Mouse (Mus musculus) kidney, postnatal 0 days (tissue): Measurements from ENCODE around the gene Nol4l. TPM values are rescaled to one million over a fixed set of nuclear protein-coding genes. Genes with fewer than 3 reads are reported as not detected.

Experiments used
- ATAC-seq: fragments of 200-750 bp; cut with Nextera tagmentation; replicated peaks from 2 replicates; pipeline ENCODE4 v1.8.0; 2017; ENCODE audit warnings: low read depth, moderate number of reproducible peaks, moderate TSS enrichment, moderate library complexity; ENCODE audit not compliant: low FRiP score
- DNase-seq: peaks from one replicate; pipeline ENCODE4 v3.0.0-alpha.2; 2016; ENCODE audit warnings: low spot score
- H3K27ac ChIP-seq: fragments of 300-500 bp; sonication (generic); 2 replicates; pipeline ENCODE4 v1.5.1; 2014; ENCODE audit warnings: mild to moderate bottlenecking
- H3K27me3 ChIP-seq: fragments of 300-500 bp; sonication (generic); 2 replicates; pipeline ENCODE4 v1.6.1; 2014; ENCODE audit warnings: low read length, mixed read lengths; ENCODE audit not compliant: insufficient read depth
- H3K36me3 ChIP-seq: fragments of 300-500 bp; sonication (generic); 2 replicates; pipeline ENCODE4 v1.6.1; 2014; ENCODE audit warnings: low read length, mixed read lengths; ENCODE audit not compliant: insufficient read depth
- H3K4me1 ChIP-seq: fragments of 300-500 bp; sonication (generic); replicated peaks from 2 replicates; pipeline ENCODE4 v1.6.1; 2014; ENCODE audit warnings: antibody characterized with exemption, low read length, mixed read lengths; ENCODE audit not compliant: insufficient read depth
- H3K4me2 ChIP-seq: fragments of 300-500 bp; sonication (generic); 2 replicates; pipeline ENCODE4 v1.6.1; 2014; ENCODE audit warnings: mild to moderate bottlenecking, low read length, moderate library complexity, mixed read lengths
- H3K4me3 ChIP-seq: fragments of 300-500 bp; sonication (generic); replicated peaks from 2 replicates; pipeline ENCODE4 v1.5.1; 2014; ENCODE audit warnings: low read depth, low read length
- H3K9ac ChIP-seq: fragments of 300-500 bp; sonication (generic); 2 replicates; pipeline ENCODE4 v1.6.1; 2014; ENCODE audit warnings: low read depth, low read length
- H3K9me3 ChIP-seq: fragments of 300-500 bp; sonication (generic); replicated peaks from 2 replicates; pipeline ENCODE4 v1.6.1; 2016; ENCODE audit warnings: low read length, inconsistent platforms, mixed read lengths
- CTCF ChIP-seq: IDR thresholded peaks from 2 replicates; pipeline ENCODE4 v1.5.1; 2016; ENCODE audit warnings: antibody characterized with exemption, low read depth, mild to moderate bottlenecking, moderate library complexity
- WGBS: fragments of 180-500 bp; shearing (Covaris S2); extraction: QIAGEN DNeasy Blood & Tissue Kit; methylation state at CpG from one replicate; pipeline ENCODE4 v1.1.7; 2014; 5-methylcytosine and 5-hydroxymethylcytosine counted together
- polyA plus RNA-seq: library from polyadenylated mRNA; unstranded; fragments of >200 nt; fragmentation: Nextera tagmentation; extraction: Ambion mirVana; gene quantifications from 2 replicates; pipeline ENCODE4 v1.2.1, GENCODE M21; 2015

The Nol4l gene
- polyA plus RNA-seq, 1 experiment from 2014 or later = 9.6 TPM

DNA sequence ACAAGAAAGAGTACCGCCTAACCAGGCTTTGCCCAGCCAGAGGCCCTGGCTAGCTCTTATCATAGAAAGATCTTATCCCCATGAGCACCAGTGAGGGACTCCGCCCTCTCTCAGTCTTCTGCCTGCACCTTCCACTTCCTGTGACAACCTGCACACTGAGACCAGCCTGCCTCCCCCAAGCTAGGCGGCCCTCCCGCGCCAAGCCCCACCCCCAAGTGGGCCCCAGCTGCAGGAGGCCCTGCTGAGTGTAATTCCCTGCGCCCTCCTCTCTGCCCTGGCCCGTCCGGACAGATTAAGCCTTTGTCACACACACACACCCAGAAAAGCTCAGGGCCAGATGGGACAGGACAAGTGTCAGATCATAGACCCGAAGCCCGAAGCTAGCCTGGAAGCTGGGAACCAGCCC is 3.9 kb downstream of the Nol4l start:
- H3K4me2 ChIP-seq = no peak overlapping the region
- H3K9ac ChIP-seq = no peak overlapping the region
- H3K9me3 ChIP-seq = no peaks in the 10 kb centered on the region
- no peak overlapping the region for H3K27ac ChIP-seq
- no peak overlapping the region for H3K4me3 ChIP-seq
- H3K36me3 ChIP-seq = no peaks in the 10 kb centered on the region
- no peaks in the 10 kb centered on the region for H3K27me3 ChIP-seq
- H3K4me1 ChIP-seq = peaks cover 26% of the 10 kb centered on the region; the same call in 1 of the 2 replicates
- TF ChIP-seq CTCF = no peak
- no peak for DNase-seq
- ATAC-seq = no peak; the same call in 1 of the 2 replicates
- WGBS = 15% methylated on average over 10 of the region's 10 CpGs

DNA sequence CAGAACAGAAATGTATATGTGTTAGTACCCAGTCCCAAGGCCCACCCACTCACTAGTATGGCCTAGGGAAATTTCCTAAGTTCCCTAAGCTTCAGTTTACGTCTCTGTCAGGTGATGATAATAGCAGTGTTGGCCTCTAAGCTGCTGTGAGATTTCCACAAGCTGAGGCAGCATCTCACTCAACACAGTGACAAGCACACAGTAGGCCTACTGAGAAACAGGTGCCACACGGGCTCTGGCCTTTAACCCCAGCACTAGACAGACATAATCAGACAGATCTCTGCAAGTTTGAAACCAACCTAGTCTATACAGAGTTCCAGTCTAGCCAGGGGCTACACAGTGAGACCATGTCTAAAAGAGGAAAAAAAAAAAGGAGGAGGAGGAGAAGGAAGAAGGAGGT is 5.0 kb downstream of the Nol4l start:
- TF ChIP-seq CTCF = no peak
- Histone ChIP-seq H3K4me3 (no peak overlapping the region), H3K9ac (no peak overlapping the region), H3K36me3 (no peaks in the 10 kb centered on the region), H3K4me1 (peaks cover 21% of the 10 kb centered on the region; the same call in 1 of the 2 replicates), H3K27me3 (no peaks in the 10 kb centered on the region), H3K27ac (no peak overlapping the region), H3K4me2 (no peak overlapping the region), H3K9me3 (no peaks in the 10 kb centered on the region)
- DNase-seq = no peak
- no peak for ATAC-seq
- 84% methylated on average over 2 of the region's 2 CpGs for WGBS

DNA sequence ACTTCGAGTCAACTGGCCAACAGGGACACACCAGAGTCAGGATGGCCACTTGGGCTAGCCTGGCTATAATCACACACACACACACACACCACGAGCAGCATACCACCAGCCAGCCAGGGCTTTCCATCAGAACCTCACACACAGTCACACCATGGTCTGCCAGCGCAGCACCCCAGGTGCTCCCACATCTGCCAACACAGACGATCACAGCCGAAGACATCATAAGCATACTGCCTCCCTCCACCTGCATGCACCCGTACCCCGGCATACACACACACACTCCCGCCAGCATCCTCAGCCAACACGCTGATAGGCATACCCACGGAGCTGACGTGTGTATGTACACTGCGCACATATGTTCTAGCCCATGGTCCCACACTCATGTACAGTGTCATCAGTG is 6.1 kb downstream of the Nol4l start:
- no peak for TF ChIP-seq CTCF
- Histone ChIP-seq H3K27ac (no peak overlapping the region), H3K4me1 (peaks cover 21% of the 10 kb centered on the region; the same call in 1 of the 2 replicates), H3K27me3 (no peaks in the 10 kb centered on the region), H3K9me3 (no peaks in the 10 kb centered on the region), H3K36me3 (no peaks in the 10 kb centered on the region), H3K4me2 (no peak overlapping the region), H3K9ac (no peak overlapping the region), H3K4me3 (no peak overlapping the region)
- ATAC-seq = no peak
- DNase-seq = no peak
- 91% methylated on average over 12 of the region's 12 CpGs for WGBS

GRCm38 (mm10) chr2:153523143-153523542 is 6.6 kb downstream of the Nol4l start:
- Histone ChIP-seq H3K27me3 (no peaks in the 10 kb centered on the region), H3K4me1 (peaks cover 17% of the 10 kb centered on the region; the same call in 1 of the 2 replicates), H3K36me3 (no peaks in the 10 kb centered on the region), H3K9ac (no peak overlapping the region), H3K9me3 (no peaks in the 10 kb centered on the region), H3K27ac (no peak overlapping the region), H3K4me2 (no peak overlapping the region), H3K4me3 (no peak overlapping the region)
- no peak for TF ChIP-seq CTCF
- no peak for ATAC-seq
- 61% methylated on average over 9 of the region's 9 CpGs for WGBS
- DNase-seq = no peak

GRCm38 (mm10) chr2:153522270-153522669 is 7.5 kb downstream of the Nol4l start:
- no peak overlapping the region for H3K27ac ChIP-seq
- 32% methylated on average over 4 of the region's 4 CpGs for WGBS
- no peak for TF ChIP-seq CTCF
- no peaks in the 10 kb centered on the region for H3K9me3 ChIP-seq
- H3K9ac ChIP-seq = no peak overlapping the region
- peaks cover 10% of the 10 kb centered on the region; the same call in 1 of the 2 replicates for H3K4me1 ChIP-seq
- H3K36me3 ChIP-seq = no peaks in the 10 kb centered on the region
- no peaks in the 10 kb centered on the region for H3K27me3 ChIP-seq
- DNase-seq = no peak
- H3K4me2 ChIP-seq = no peak overlapping the region
- ATAC-seq = no peak
- H3K4me3 ChIP-seq = no peak overlapping the region

GRCm38 (mm10) chr2:153520057-153520456 is 9.7 kb downstream of the Nol4l start:
- Histone ChIP-seq H3K27me3 (no peaks in the 10 kb centered on the region), H3K4me2 (no peak overlapping the region), H3K4me3 (no peak overlapping the region), H3K27ac (no peak overlapping the region), H3K36me3 (no peaks in the 10 kb centered on the region), H3K9ac (no peak overlapping the region), H3K9me3 (no peaks in the 10 kb centered on the region), H3K4me1 (no peaks in the 10 kb centered on the region)
- TF ChIP-seq CTCF = no peak
- no peak for ATAC-seq
- DNase-seq = no peak
- 82% methylated on average over 9 of the region's 9 CpGs for WGBS

DNA sequence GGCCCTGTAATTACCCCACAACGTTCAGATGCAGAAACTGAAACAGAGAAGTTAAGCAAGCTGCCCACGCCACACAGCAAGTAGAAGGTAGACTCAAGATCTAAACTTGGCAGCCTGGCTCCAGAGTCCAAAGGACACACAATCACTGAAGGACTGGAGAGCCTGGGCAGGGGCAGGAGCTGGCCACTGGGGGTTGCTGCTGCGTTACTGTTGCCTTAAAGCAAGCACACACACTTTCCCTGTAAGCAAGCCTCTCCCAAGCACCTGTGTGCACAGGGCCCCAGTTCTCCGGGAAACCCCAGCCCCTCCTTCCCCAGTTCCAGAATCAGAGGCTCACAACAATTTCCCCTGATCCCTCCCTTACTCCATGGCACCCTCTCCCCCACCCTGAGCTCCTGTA is 12.8 kb downstream of the Nol4l start:
- peak; percentile 68 for TF ChIP-seq CTCF
- Histone ChIP-seq H3K9me3 (no peaks in the 10 kb centered on the region), H3K4me3 (no peak overlapping the region), H3K9ac (no peak overlapping the region), H3K4me2 (no peak overlapping the region), H3K27ac (no peak overlapping the region), H3K4me1 (no peaks in the 10 kb centered on the region), H3K36me3 (no peaks in the 10 kb centered on the region), H3K27me3 (no peaks in the 10 kb centered on the region)
- ATAC-seq (peak; percentile 64; the same call in 1 of the 2 replicates), DNase-seq (peak; percentile 66)
- 45% methylated on average over 4 of the region's 4 CpGs for WGBS
